Mouse (Mus musculus) myocyte (in vitro differentiated cells): ENCODE results near the gene Rab4a. TPM values are rescaled to one million over a fixed set of nuclear protein-coding genes. Genes with fewer than 3 reads are reported as not detected.

Experiments used
- H3K27me3 ChIP-seq: one replicate; pipeline ENCODE4 v1.6.1; 2011; ENCODE audit not compliant: control insufficient read depth, insufficient read depth, insufficient read length
- H3K36me3 ChIP-seq: one replicate; pipeline ENCODE4 v1.6.1; 2011; ENCODE audit not compliant: control insufficient read depth, insufficient read depth
- H3K4me2 ChIP-seq: one replicate; pipeline ENCODE4 v1.6.1; 2011; ENCODE audit warnings: low read depth, control low read depth
- H3K4me3 ChIP-seq: one replicate; pipeline ENCODE4 v1.5.1; 2011; ENCODE audit warnings: mild to moderate bottlenecking, control low read depth, moderate library complexity
- H3K79me2 ChIP-seq: one replicate; pipeline ENCODE4 v1.6.1; 2011; ENCODE audit not compliant: control insufficient read depth, insufficient read depth
- H3ac ChIP-seq: one replicate; pipeline ENCODE4 v1.6.1; 2011; ENCODE audit not compliant: control insufficient read depth, insufficient read length
- CEBPB ChIP-seq: IDR thresholded peaks from 2 replicates; pipeline ENCODE4 v1.6.1; 2011; ENCODE audit warnings: mild to moderate bottlenecking, moderate library complexity; ENCODE audit not compliant: poor library complexity, insufficient read depth, severe bottlenecking
- E2F4 ChIP-seq: IDR thresholded peaks from one replicate; pipeline ENCODE4 v1.6.1; 2011; ENCODE audit warnings: mild to moderate bottlenecking, control low read depth, moderate library complexity; ENCODE audit not compliant: insufficient read depth
- MAX ChIP-seq: IDR thresholded peaks from one replicate; pipeline ENCODE4 v1.6.1; 2011; ENCODE audit warnings: low read depth, mild to moderate bottlenecking, control low read depth
- MYOD1 ChIP-seq, 3 experiments: IDR thresholded peaks; one replicate each; pipeline ENCODE4 v1.6.1; 2011; ENCODE audit warnings: control low read depth in 2 of 3, low read depth in 2 of 3, mild to moderate bottlenecking in 2 of 3, moderate library complexity in 1 of 3; ENCODE audit not compliant: insufficient read length in 2 of 3, control insufficient read depth in 1 of 3
- MYOG ChIP-seq, 3 experiments: IDR thresholded peaks; one replicate each; pipeline ENCODE4 v1.6.1; 2011; ENCODE audit warnings: control low read depth in 2 of 3, low read depth in 2 of 3, mild to moderate bottlenecking in 2 of 3; ENCODE audit not compliant: insufficient read length in 2 of 3, control insufficient read depth in 1 of 3, insufficient read depth in 1 of 3
- POLR2A ChIP-seq: IDR thresholded peaks from one replicate; pipeline ENCODE4 v1.6.1; 2011; ENCODE audit warnings: low read depth, mild to moderate bottlenecking, control low read depth, moderate library complexity; ENCODE audit not compliant: insufficient read length
- POLR2AphosphoS2 ChIP-seq: IDR thresholded peaks from one replicate; pipeline ENCODE4 v1.6.1; 2011; ENCODE audit warnings: low read depth, control low read depth; ENCODE audit not compliant: insufficient read length
- REST ChIP-seq: IDR thresholded peaks from one replicate; pipeline ENCODE4 v1.6.1; 2011; ENCODE audit warnings: mild to moderate bottlenecking, control low read depth, moderate library complexity; ENCODE audit not compliant: insufficient read depth, insufficient read length
- SRF ChIP-seq: IDR thresholded peaks from one replicate; pipeline ENCODE4 v1.6.1; 2011; ENCODE audit warnings: low read depth; ENCODE audit not compliant: control insufficient read depth, insufficient read length
- TCF12 ChIP-seq: IDR thresholded peaks from one replicate; pipeline ENCODE4 v1.6.1; 2011; ENCODE audit warnings: mild to moderate bottlenecking, control low read depth; ENCODE audit not compliant: poor library complexity, insufficient read depth, severe bottlenecking
- TCF3 ChIP-seq: IDR thresholded peaks from one replicate; pipeline ENCODE4 v1.6.1; 2011; ENCODE audit warnings: low read depth, control low read depth; ENCODE audit not compliant: insufficient read length
- USF1 ChIP-seq: IDR thresholded peaks from one replicate; pipeline ENCODE4 v1.6.1; 2011; ENCODE audit warnings: low read depth, mild to moderate bottlenecking, control low read depth, moderate library complexity
- polyA plus RNA-seq: library from polyadenylated mRNA; unstranded; fragments of >200 nt; fragmentation: generic; extraction: Trizol; gene quantifications from one replicate; pipeline ENCODE4 v1.2.1, GENCODE M21; 2012; ENCODE audit warnings: missing spikeins

The Rab4a gene
- polyA plus RNA-seq, 1 experiment: 24.0 TPM

DNA sequence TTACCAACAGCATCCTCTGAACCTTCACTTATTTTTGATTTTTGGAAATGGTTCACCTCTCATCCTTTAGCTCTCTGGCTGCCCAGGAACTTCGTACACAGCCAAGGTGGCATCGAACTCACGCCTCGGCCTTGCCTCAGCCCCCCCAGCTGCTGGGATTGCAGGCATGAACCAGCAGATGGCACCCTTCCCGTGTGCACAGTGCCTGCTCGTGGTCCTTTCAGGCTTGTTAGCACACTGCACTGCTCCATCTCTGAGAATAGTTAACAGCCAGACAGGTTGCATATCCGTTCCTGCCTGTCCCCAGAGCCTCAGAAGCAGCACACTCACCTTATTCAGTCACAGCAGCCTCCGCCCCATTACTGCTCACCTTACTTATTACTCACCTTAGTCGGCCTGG lies 20.2 kb downstream of the Rab4a start:
- Histone ChIP-seq H3K27me3 (no peaks in the 10 kb centered on the region), H3K36me3 (peaks cover 7% of the 10 kb centered on the region), H3ac (no peak overlapping the region), H3K4me2 (no peak overlapping the region), H3K4me3 (no peak overlapping the region), H3K79me2 (no peaks in the 10 kb centered on the region)
- peak in 1 of 3 experiments; percentile 8 for TF ChIP-seq MYOG (IDR thresholded peaks at IDR 0.05; ENCODE audit: control insufficient read depth in 1 of 3, insufficient read depth in 1 of 3, insufficient read length in 2 of 3, low read depth in 2 of 3)
- peak; percentile 21 for TF ChIP-seq POLR2AphosphoS2
- no peak for TF ChIP-seq POLR2A

DNA sequence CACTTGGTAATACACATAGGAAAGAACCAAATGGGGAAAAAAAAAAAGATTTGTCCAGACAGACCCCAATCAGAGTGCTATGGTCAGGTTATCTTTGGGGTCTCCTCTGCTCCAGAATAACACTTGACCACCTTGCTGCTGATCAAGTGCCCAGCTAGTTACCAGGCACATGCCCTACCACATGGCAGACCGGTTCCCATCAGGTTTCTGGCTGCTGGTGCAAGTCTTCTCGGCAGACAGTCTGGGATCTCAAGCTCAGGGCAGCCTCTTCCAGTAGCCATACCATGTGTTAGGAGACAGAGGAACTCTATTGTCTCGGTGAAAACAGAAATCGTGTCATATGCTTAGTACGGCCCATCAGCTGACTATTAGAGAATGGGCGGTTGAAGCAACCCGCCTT lies 21.0 kb downstream of the Rab4a start:
- TF ChIP-seq MAX (no peak), USF1 (no peak), TCF12 (no peak), POLR2A (no peak), MYOD1 (IDR thresholded peaks at IDR 0.05; ENCODE audit: control insufficient read depth in 1 of 3, insufficient read length in 2 of 3, low read depth in 2 of 3) (no peak), TCF3 (no peak), REST (no peak), CEBPB (no peak), E2F4 (no peak), SRF (no peak), POLR2AphosphoS2 (no peak), MYOG (IDR thresholded peaks at IDR 0.05; ENCODE audit: control insufficient read depth in 1 of 3, insufficient read depth in 1 of 3, insufficient read length in 2 of 3, low read depth in 2 of 3) (no peak)
- H3K79me2 ChIP-seq: no peaks in the 10 kb centered on the region
- H3K36me3 ChIP-seq: peaks cover 4% of the 10 kb centered on the region
- H3K4me2 ChIP-seq: no peak overlapping the region
- H3K27me3 ChIP-seq: no peaks in the 10 kb centered on the region
- H3K4me3 ChIP-seq: no peak overlapping the region
- H3ac ChIP-seq: no peak overlapping the region

DNA sequence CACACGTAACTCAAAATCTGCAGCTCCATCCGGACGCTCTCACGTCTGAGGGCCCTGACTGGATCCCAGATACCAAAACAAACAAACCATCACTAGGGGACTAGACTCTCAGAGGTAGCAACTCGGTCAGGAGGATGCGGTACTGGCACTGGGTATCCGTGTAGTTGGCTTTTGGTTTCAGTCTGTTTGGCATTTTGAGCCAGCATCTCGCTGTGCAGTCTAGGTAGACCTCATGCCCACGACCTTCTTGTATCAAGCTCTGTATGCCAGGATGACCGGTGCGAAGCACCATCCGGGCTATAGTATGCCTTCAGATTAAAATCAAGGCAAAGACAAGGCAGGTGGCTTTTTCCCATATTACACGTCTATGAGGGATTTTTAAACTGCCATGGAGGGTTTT lies 21.7 kb downstream of the Rab4a start:
- Histone ChIP-seq H3K4me2 (no peak overlapping the region), H3K27me3 (no peaks in the 10 kb centered on the region), H3K4me3 (no peak overlapping the region), H3K79me2 (no peaks in the 10 kb centered on the region), H3K36me3 (peaks cover 4% of the 10 kb centered on the region), H3ac (no peak overlapping the region)
- TF ChIP-seq TCF3 (no peak), SRF (no peak), REST (no peak), USF1 (no peak), MAX (no peak), POLR2A (no peak), TCF12 (no peak), CEBPB (no peak), MYOG (IDR thresholded peaks at IDR 0.05; ENCODE audit: control insufficient read depth in 1 of 3, insufficient read depth in 1 of 3, insufficient read length in 2 of 3, low read depth in 2 of 3) (no peak), POLR2AphosphoS2 (no peak), MYOD1 (IDR thresholded peaks at IDR 0.05; ENCODE audit: control insufficient read depth in 1 of 3, insufficient read length in 2 of 3, low read depth in 2 of 3) (no peak), E2F4 (no peak)

- Histone ChIP-seq H3K27me3 (no peaks in the 10 kb centered on the region), H3K4me2 (no peak overlapping the region), H3K36me3 (peaks cover 4% of the 10 kb centered on the region), H3ac (no peak overlapping the region), H3K79me2 (no peaks in the 10 kb centered on the region), H3K4me3 (no peak overlapping the region)
- no peak for TF ChIP-seq MYOG (IDR thresholded peaks at IDR 0.05; ENCODE audit: control insufficient read depth in 1 of 3, insufficient read depth in 1 of 3, insufficient read length in 2 of 3, low read depth in 2 of 3)
- no peak for TF ChIP-seq CEBPB
- no peak for TF ChIP-seq POLR2A
- TF ChIP-seq REST: no peak
- TF ChIP-seq TCF3: no peak
- TF ChIP-seq SRF: no peak
- no peak for TF ChIP-seq USF1
- no peak for TF ChIP-seq POLR2AphosphoS2
- no peak for TF ChIP-seq E2F4
- no peak for TF ChIP-seq TCF12
- TF ChIP-seq MAX: no peak
- TF ChIP-seq MYOD1 (IDR thresholded peaks at IDR 0.05; ENCODE audit: control insufficient read depth in 1 of 3, insufficient read length in 2 of 3, low read depth in 2 of 3): no peak
These were observed 27.0 kb downstream of the Rab4a start for GRCm38 (mm10) chr8:123832757-123833156.

DNA sequence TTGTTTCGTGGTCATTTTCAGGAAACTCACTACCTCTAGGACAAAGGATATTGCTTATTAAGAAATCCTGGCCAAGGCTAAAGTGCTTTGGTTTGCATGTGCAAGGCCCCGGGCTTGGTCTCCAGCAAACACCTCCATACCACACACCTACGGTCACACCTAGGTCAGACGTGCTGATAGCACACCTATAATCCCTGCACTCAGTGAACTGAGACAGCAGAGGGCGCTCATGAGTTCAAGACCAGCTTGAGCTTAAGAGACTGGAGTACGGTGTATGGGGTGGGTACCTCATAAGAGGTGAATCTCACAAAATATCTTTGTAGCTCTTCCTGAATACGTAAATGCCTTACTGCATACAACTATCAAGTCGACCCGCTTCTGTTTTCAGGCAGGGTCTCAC lies 29.7 kb downstream of the Rab4a start:
- Histone ChIP-seq H3K4me3 (no peak overlapping the region), H3ac (no peak overlapping the region), H3K4me2 (no peak overlapping the region), H3K36me3 (peaks cover 4% of the 10 kb centered on the region), H3K79me2 (no peaks in the 10 kb centered on the region), H3K27me3 (no peaks in the 10 kb centered on the region)
- TF ChIP-seq USF1 (no peak), TCF3 (no peak), REST (no peak), MYOG (IDR thresholded peaks at IDR 0.05; ENCODE audit: control insufficient read depth in 1 of 3, insufficient read depth in 1 of 3, insufficient read length in 2 of 3, low read depth in 2 of 3) (no peak)
